Mouse (Mus musculus): ENCODE results near the gene Sh3d19. TPM values are rescaled to one million over a fixed set of nuclear protein-coding genes. Genes with fewer than 3 reads are reported as not detected.

Sh3d19 gene
- polyA plus RNA-seq, 3 experiments from 2014 or later: 2.0 to 4.1 (median 2.7) TPM

- no peak for ATAC-seq
Measured at GRCm38 (mm10) chr3:86030566-86030965, 59.7 kb downstream of the Sh3d19 start.

GRCm38 (mm10) chr3:86033455-86034090 is 62.7 kb downstream of the Sh3d19 start:
- ATAC-seq: no peak

- ATAC-seq: no peak
Measured at GRCm38 (mm10) chr3:86037926-86038484, 67.1 kb downstream of the Sh3d19 start.

GRCm38 (mm10) chr3:86038648-86039047 is 67.7 kb downstream of the Sh3d19 start:
- ATAC-seq: no peak

- no peak for ATAC-seq
Measured at GRCm38 (mm10) chr3:86040286-86041201, 69.6 kb downstream of the Sh3d19 start.

GRCm38 (mm10) chr3:86047686-86048408 is 76.9 kb downstream of the Sh3d19 start:
- ATAC-seq: no peak

- no peak for ATAC-seq
Measured at GRCm38 (mm10) chr3:86049041-86049440, 78.1 kb downstream of the Sh3d19 start.

- no peak for ATAC-seq
Measured at GRCm38 (mm10) chr3:86056678-86057077, 85.8 kb downstream of the Sh3d19 start.

- ATAC-seq: no peak
Measured at GRCm38 (mm10) chr3:86057436-86058095, 86.7 kb downstream of the Sh3d19 start.

GRCm38 (mm10) chr3:86069646-86070250 is 98.8 kb downstream of the Sh3d19 start:
- no peak for ATAC-seq

- ATAC-seq: no peak
Measured at GRCm38 (mm10) chr3:86070799-86071198, 99.9 kb downstream of the Sh3d19 start.

GRCm38 (mm10) chr3:86072066-86072465 is 101.2 kb downstream of the Sh3d19 start:
- ATAC-seq: no peak

- no peak for ATAC-seq
Measured at GRCm38 (mm10) chr3:86072889-86073288, 102.0 kb downstream of the Sh3d19 start.

- no peak for ATAC-seq
Measured at GRCm38 (mm10) chr3:86075593-86075992, 104.7 kb downstream of the Sh3d19 start.

- ATAC-seq: no peak
Measured at GRCm38 (mm10) chr3:86076511-86077283, 105.8 kb downstream of the Sh3d19 start.

GRCm38 (mm10) chr3:86083051-86083450 is 112.1 kb downstream of the Sh3d19 start:
- ATAC-seq: no peak

GRCm38 (mm10) chr3:86085001-86085400 is 114.1 kb downstream of the Sh3d19 start:
- no peak for ATAC-seq

GRCm38 (mm10) chr3:86087872-86088271 is 117.0 kb downstream of the Sh3d19 start:
- ATAC-seq: no peak

GRCm38 (mm10) chr3:86093213-86093845 is 122.4 kb downstream of the Sh3d19 start:
- no peak for ATAC-seq

GRCm38 (mm10) chr3:86093907-86094306 is 123.0 kb downstream of the Sh3d19 start:
- no peak for ATAC-seq

- ATAC-seq: no peak
Measured at GRCm38 (mm10) chr3:86101956-86102355, 131.0 kb downstream of the Sh3d19 start.
